Mouse (Mus musculus) sigmoid colon, adult 10 weeks (tissue): ENCODE results near the gene Ddi1. TPM values are rescaled to one million over a fixed set of nuclear protein-coding genes. Genes with fewer than 3 reads are reported as not detected.

Experiments used
- polyA plus RNA-seq: library from polyadenylated mRNA; stranded (reverse); fragments of 350-450 nt; fragmentation: Illumina TruSeq; extraction: RNeasy Lipid Tissue Mini Kit (QIAGEN cat#74804); gene quantifications from one replicate; pipeline ENCODE4 v1.2.3, GENCODE M21; 2014; ENCODE audit warnings: low read depth, low replicate concordance

Ddi1 gene
- polyA plus RNA-seq: not detected

DNA sequence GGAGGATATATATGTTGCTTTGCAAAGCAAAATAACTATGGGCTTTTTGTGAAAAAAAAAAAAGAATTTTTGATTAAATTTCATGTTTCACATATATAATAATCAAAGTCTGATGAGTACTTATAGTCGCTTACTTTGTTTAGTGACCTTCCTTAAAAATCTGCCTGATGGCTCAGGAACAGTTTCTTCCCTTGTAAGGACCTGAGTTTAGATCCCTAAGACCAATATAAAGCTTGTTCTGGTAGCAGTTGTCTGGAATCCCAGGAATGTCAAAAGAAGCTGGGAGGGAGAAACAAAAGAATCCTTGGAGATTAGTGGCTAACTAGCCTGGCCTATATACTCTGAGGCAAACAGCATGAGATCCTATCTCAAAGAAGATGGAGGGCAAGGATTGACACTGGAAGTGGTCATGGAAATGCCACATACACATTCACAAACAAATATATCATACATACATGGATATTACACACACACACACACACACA lies at the start of gene Ddi1:
Ddi1 (minus strand) TSS at position 51 of the 485 bp plus-strand sequence.

Other genes with a start within 250 kb of the Ddi1 start
- gene Pdgfd, start 101.3 kb downstream of the Ddi1 start, polyA plus RNA-seq: 22.0 TPM